Mouse (Mus musculus) frontal cortex, adult 2 months (tissue): ENCODE results near the gene Chadl. TPM values are rescaled to one million over a fixed set of nuclear protein-coding genes. Genes with fewer than 3 reads are reported as not detected.
A peak's percentile ranks its signal among the peaks of the same experiment; 100 is the strongest.
"Not testable (repeated sequence)": the region's sequence is repeated elsewhere in the genome, so short reads cannot be mapped to it uniquely, and the experiment has no call there.

Experiments
- DNase-seq, 2 experiments: peaks; one replicate each; pipeline ENCODE4 v3.0.0; 2022; ENCODE audit warnings: low spot score in 1 of 2; ENCODE audit errors: extremely low spot score in 1 of 2
- polyA plus RNA-seq: library from polyadenylated mRNA; depleted of rRNA; stranded (reverse); fragments of >200 nt; gene quantifications from 2 replicates; pipeline ENCODE4 v1.2.3, GENCODE M21; 2012

The Chadl gene
- polyA plus RNA-seq, 1 experiment, result 20.2 TPM

DNA sequence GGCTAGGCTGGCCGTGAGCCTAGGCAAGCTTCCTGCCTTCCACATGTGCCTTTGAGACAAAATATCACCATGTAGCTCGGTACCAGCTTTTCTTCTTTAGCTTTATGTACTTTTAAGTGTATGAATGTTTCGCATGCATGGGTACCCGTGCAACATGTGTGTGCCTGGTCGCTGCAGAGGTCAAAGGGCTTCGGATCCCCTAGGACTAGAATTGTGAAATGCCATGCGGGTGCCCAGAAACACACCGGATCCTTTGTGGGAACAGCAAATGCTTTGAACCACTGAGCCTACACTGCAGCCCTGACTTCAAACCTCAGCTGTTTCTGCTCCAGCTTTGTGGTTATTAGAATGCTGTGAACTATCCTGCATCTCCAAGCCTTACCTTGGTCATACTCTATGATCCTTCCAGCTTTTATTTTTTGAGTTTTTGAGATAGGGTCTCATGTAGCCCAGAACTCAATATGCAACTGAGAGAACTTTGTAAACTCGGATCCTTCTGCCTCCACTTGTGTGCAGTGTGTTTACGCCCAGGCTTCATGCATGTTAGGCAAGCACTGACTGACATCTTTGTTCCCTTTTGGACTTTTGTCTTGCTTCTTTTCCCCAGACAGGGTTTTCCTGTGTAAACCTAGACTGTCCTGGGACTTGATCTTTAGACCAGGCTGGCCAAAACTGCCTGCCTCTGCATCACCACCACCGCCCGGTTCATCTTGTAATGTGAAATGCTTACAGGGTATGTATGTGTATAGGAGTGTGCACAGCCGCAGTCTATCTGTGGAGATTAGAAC lies 5.4 kb upstream of the Chadl start:
- DNase-seq, result no peak

GRCm38 (mm10) chr15:81701350-81701749 lies 4.3 kb upstream of the Chadl start:
- not testable (repeated sequence) for DNase-seq

DNA sequence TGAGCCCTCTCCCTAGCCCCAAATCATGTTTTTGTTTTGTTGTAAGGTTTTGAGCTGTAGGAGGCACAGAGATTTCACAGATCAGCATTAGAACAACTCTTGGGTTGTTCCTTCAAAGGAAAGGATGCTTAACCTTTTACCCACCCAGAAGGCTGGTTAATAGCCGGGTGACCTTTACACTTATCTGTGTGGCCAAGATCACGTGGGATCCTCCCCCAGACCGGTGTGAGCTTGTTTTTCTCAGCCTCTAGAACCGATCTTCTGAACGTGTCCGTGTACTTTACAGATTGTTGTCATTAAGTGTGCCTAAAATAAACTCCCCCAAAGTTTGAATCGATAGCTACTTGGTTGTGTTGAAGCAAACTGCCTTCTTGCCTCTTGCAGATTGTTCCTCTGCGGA lies 3.5 kb upstream of the Chadl start:
- no peak for DNase-seq

DNA sequence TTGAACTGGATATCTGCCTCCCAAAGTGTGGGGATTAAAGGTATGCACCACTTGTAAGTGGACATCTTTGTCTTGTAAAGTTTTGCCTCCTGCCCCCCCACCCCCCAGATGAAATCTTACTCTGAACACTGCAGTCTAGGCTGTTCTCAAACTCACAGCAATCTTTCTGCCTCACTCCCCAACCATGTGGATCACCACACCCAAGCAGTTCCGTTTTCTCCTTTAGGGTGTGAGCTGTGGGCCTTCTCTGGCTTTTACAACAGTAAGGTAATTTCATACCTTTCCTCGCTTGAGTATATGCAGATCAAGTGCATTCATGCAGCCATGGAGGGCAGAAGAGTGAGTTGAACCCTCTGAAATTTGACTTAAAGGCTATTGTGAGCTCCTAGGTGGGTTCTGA lies 3.1 kb upstream of the Chadl start:
- DNase-seq, result no peak

DNA sequence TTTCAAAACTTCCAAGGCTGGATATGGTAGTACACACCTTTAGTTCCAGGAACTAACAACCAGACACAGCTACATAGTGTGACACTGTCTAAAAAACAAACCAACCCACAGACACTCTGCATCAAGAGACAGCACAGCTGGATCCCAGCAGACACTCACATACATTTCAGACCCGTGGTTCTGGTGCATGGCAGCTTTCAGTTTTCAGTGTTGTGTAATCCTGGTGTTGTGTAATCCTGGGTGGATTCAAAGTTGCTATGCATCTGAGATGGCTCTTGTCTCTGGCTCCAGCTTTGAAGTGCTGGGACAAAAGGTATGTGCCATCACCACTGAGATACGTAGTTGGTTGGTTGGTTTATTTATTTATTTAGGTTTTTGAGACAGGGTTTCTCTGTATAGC lies 1.4 kb upstream of the Chadl start:
- DNase-seq, result no peak

- peak in 1 of 2 experiments; percentile 56 for DNase-seq
These were observed 760 bp upstream of the Chadl start for GRCm38 (mm10) chr15:81697847-81698246.

DNA sequence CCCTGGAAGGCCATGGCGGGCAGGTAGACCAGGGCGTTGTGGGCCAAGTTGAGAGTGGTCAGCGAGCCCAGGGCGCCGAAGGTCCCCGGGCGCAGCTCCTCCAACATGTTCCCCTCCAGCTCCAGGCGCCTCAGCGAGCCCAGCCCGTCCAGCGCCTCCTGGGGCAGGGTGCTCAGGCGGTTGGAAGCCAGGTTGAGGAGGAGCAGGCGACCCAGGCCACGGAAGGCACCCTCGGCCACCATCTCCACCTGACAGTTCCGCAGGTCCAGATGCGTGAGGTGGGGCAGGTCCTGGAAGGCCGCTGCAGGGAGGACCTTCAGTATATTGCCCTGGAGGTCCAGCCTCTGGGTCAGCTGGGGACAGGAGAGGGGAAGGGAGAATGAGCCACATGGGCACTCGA lies 2.2 kb downstream of the Chadl start:
- no peak for DNase-seq

GRCm38 (mm10) chr15:81693967-81694881 lies 2.9 kb downstream of the Chadl start:
- peak; percentile 25 to 71 for DNase-seq

GRCm38 (mm10) chr15:81693366-81693966 lies 3.6 kb downstream of the Chadl start:
- no peak for DNase-seq

GRCm38 (mm10) chr15:81680301-81680805 lies 16.7 kb downstream of the Chadl start:
- no peak for DNase-seq

GRCm38 (mm10) chr15:81676637-81677036 lies 20.4 kb downstream of the Chadl start:
- DNase-seq, result no peak

DNA sequence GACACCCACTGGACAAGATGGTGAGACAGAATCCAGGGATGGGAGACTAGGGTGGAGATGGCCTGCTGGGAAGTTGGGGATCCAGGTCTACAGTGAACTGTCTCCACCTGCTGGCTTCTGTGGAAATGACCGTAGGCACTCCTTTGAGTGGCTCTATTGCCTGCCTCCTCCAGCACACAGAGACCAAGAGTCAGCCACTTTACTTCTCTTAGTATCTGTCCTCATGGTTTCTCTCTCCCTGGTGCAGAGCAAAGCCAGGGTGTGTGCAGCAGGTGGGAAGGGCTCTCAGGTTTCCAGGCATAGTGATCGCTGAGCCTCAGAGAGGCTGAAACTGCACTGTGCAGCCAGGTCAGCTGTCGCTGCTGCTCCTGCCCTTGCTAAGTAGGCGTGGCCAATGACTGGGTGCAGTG lies 26.9 kb downstream of the Chadl start:
- peak in 1 of 2 experiments; percentile 52 for DNase-seq

DNA sequence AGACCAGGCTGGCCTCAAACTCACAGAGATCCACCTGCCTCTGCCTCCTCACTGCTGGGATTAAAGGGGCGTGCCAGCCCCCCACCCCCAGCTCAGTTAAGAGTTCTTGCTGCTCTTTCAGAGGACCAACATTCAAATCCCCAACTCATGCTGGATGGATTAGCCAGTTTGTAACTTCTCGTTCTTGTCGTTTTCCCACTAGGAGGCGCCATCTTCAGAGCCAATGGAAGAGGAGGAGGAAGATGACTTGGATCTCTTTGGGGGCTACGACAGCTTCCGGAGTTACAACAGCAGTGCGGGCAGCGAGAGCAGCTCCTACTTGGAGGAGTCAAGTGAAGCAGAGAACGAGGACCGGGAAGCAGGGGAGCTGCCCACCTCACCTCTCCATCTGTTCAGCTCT lies 30.1 kb downstream of the Chadl start:
- no peak for DNase-seq

DNA sequence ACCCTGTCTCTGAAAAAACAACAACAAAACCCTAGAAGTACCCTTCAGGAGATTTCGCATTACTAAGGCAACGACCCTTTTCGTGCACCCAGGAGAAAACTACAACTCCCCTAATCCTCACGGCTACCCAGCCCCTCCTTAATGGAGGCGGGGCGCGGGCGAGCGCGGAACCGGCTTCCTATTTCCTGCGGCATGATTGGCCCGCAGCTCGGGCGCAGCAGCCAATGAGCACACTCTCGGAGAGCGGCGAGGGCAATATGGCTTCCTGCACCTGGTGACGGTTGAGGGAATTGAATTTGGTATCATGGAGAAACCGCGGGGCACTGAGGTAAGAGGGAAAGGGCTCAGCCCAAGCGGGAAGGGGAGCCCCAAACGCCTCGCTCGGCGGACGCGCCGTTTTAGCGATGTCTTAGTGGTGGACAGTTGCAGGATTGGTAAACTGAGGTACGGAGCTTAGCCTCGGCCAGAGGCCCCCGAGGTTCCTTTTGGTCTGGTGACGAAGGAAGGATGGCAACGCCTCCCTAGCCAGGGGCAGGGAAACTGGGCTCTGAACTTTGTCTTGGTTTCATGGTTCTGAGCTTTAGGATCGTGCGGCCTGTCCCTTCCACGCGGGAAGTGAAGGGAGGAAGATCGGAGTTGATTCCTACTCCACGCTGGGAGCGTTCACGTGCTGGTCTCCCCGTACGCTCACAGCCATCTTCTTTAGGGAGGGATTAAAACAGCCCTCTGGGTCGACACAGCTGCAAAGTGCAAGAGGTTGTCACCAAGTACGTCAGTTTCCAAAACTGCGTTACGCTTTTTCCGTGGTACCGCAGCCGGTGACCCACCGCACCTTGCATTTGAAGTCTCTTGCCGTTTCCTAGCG lies 33.2 kb downstream of the Chadl start, which contains the start of gene L3mbtl2:
Gene L3mbtl2 (plus strand): TSS at position 193 of the 865 bp plus-strand sequence.
- peak; percentile 80 to 93 for DNase-seq

DNA sequence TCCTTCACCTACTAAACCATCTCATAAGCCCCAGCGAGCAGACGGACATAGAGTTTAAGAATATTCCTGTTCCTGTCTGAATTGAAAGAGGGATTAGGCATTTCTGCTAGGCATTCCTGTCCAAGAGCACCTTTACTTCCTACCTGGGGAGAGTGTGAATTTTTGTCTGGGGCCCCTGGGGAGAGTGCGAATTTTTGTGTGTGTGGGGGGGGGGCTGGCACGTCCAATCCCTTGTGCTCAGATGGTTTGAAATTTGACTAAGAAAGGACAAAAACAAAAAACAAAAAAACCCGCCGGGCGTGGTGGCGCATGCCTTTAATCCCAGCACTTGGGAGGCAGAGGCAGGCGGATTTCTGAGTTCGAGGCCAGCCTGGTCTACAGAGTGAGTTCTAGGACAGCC lies 33.8 kb downstream of the Chadl start:
- DNase-seq, result no peak

DNA sequence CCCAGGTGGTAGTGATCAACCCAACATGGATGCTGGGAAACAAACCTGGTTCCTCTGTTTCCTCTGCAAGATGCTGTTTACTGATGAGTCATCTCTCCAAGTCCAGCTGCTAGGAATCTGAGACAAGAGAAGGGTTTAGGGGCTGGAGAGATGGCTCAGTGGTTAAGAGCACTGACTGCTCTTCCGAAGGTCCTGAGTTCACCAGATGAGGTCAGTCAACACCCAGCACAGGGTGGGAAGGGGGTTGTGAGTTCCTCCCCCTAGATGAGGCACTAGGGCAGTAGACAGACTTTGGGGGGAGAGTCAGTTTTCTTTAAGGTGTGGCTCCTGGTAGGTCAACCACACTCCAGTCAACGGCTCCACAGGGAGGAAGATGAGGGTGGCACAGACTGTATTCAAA lies 35.4 kb downstream of the Chadl start:
- DNase-seq, result no peak

GRCm38 (mm10) chr15:81650636-81651035 lies 46.5 kb downstream of the Chadl start:
- DNase-seq, result no peak

- no peak for DNase-seq
These were observed 47.3 kb downstream of the Chadl start for GRCm38 (mm10) chr15:81649516-81650455.
